Mouse (Mus musculus): ENCODE results near the gene Gramd1c.
A peak's percentile ranks its signal among the peaks of the same experiment; 100 is the strongest.

DNA sequence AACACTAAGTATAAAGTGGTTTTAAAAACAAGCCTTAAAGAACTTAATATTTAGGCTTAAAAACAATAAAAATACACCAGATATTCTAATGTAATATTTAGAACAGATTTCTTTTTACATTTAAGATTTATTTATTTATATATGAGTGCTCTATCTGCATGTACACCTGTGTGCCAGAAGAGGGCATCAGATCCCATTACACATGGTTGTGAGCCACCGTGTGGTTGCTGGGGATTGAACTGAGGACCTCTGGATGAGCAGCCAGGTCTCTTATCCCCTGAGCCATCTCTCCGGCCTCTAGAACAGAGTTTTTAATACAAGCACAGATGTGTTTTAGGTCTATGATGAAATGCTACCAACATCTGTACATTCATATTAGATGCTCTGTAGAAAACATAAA is 39.8 kb upstream of the Gramd1c start:
- TF ChIP-seq CTCF (conservative IDR thresholded peaks at IDR 0.05 in 1 of 2, IDR thresholded peaks at IDR 0.05 in 1 of 2; ENCODE audit: low read depth in 2 of 2, low read length in 2 of 2), result peak; percentile 20 to 40; a peak in 2 of 4 replicates
- no peak for TF ChIP-seq SMC3 (IDR thresholded peaks at IDR 0.05; ENCODE audit: low read depth, low read length)
- TF ChIP-seq EP300 (IDR thresholded peaks at IDR 0.05; ENCODE audit: low read length), result no peak
- no peak for TF ChIP-seq SIN3A (IDR thresholded peaks at IDR 0.05; ENCODE audit: low read length)
- TF ChIP-seq HCFC1 (IDR thresholded peaks at IDR 0.05; ENCODE audit: low read depth, low read length), result no peak
- TF ChIP-seq E2F4 (IDR thresholded peaks at IDR 0.05; ENCODE audit: insufficient replicate concordance, low read depth, low read length), result no peak
- no peak for TF ChIP-seq ZC3H11A (IDR thresholded peaks at IDR 0.05; ENCODE audit: low read depth, low read length)
- no peak for TF ChIP-seq RCOR1 (conservative IDR thresholded peaks at IDR 0.05; ENCODE audit: low read depth, low read length)
- no peak for TF ChIP-seq TCF12 (IDR thresholded peaks at IDR 0.05; ENCODE audit: low read depth, low read length)
- TF ChIP-seq NRF1 (IDR thresholded peaks at IDR 0.05; ENCODE audit: low read depth, low read length), result no peak
- no peak for TF ChIP-seq POLR2A (IDR thresholded peaks at IDR 0.05; ENCODE audit: low read depth, low read length)

Data from CH12.LX (cell line).